Mouse (Mus musculus) midbrain, postnatal 0 days (tissue): Measurements from ENCODE around the gene Bglap2. TPM values are rescaled to one million over a fixed set of nuclear protein-coding genes. Genes with fewer than 3 reads are reported as not detected.

Source experiments
- ATAC-seq: fragments of 200-750 bp; cut with Nextera tagmentation; 2 replicates; pipeline ENCODE4 v1.8.0; 2017; ENCODE audit warnings: moderate number of reproducible peaks, mild to moderate bottlenecking, moderate TSS enrichment, moderate library complexity; ENCODE audit not compliant: low FRiP score
- DNase-seq: peaks from one replicate; pipeline ENCODE4 v3.0.0-alpha.2; 2015; ENCODE audit warnings: low spot score
- H3K27ac ChIP-seq: fragments of 300-500 bp; sonication (generic); 2 replicates; pipeline ENCODE4 v1.5.1; 2014; ENCODE audit warnings: low read depth, mild to moderate bottlenecking, low read length, mixed read lengths
- H3K27me3 ChIP-seq: fragments of 300-500 bp; sonication (generic); 2 replicates; pipeline ENCODE4 v1.6.1; 2014; ENCODE audit warnings: low read length, control low read depth, mixed read lengths; ENCODE audit not compliant: insufficient read depth
- H3K36me3 ChIP-seq: fragments of 300-500 bp; sonication (generic); 2 replicates; pipeline ENCODE4 v1.6.1; 2014; ENCODE audit warnings: low read length, control low read depth, mixed read lengths; ENCODE audit not compliant: insufficient read depth
- H3K4me1 ChIP-seq: fragments of 300-500 bp; sonication (generic); 2 replicates; pipeline ENCODE4 v1.6.1; 2014; ENCODE audit warnings: mild to moderate bottlenecking, control low read depth, antibody characterized with exemption, low read length, mixed read lengths; ENCODE audit not compliant: insufficient read depth
- H3K4me2 ChIP-seq: fragments of 300-500 bp; sonication (generic); 2 replicates; pipeline ENCODE4 v1.6.1; 2014; ENCODE audit warnings: low read depth, mild to moderate bottlenecking, low read length, mixed read lengths; ENCODE audit not compliant: poor library complexity, severe bottlenecking
- H3K4me3 ChIP-seq: fragments of 300-500 bp; sonication (generic); 2 replicates; pipeline ENCODE4 v1.5.1; 2014; ENCODE audit warnings: low read depth, mild to moderate bottlenecking, low read length, moderate library complexity
- H3K9ac ChIP-seq: fragments of 300-500 bp; sonication (generic); replicated peaks from 2 replicates; pipeline ENCODE4 v1.6.1; 2014; ENCODE audit warnings: mild to moderate bottlenecking, low read length, moderate library complexity, mixed read lengths; ENCODE audit not compliant: poor library complexity, severe bottlenecking
- H3K9me3 ChIP-seq: fragments of 300-500 bp; sonication (generic); 2 replicates; pipeline ENCODE4 v1.6.1; 2016; ENCODE audit warnings: low read length, control low read depth
- CTCF ChIP-seq: IDR thresholded peaks from 2 replicates; pipeline ENCODE4 v1.5.1; 2016; ENCODE audit warnings: antibody characterized with exemption, mild to moderate bottlenecking
- WGBS: fragments of 180-500 bp; shearing (Covaris S2); extraction: QIAGEN DNeasy Blood & Tissue Kit; methylation state at CpG from one replicate; pipeline ENCODE4 v1.1.7; 2014; 5-methylcytosine and 5-hydroxymethylcytosine counted together
- polyA plus RNA-seq: library from polyadenylated mRNA; unstranded; fragments of >200 nt; fragmentation: Nextera tagmentation; extraction: Ambion mirVana; gene quantifications from 2 replicates; pipeline ENCODE4 v1.2.1, GENCODE M21; 2015
- total RNA-seq: library from RNA; depleted of rRNA; stranded (reverse); fragments of >200 nt; gene quantifications from 2 replicates; pipeline ENCODE4 v1.2.3, GENCODE M21; 2014

Bglap2 gene
- total and polyA plus RNA-seq, 2 experiments from 2014 or later, result 0.51 TPM; not detected in 1

- Histone ChIP-seq H3K9me3 (no peaks in the 10 kb centered on the region), H3K9ac (no peak overlapping the region), H3K27me3 (no peaks in the 10 kb centered on the region), H3K4me3 (peak overlapping the region; percentile 52), H3K4me2 (peak overlapping the region; percentile 55), H3K27ac (peak overlapping the region; percentile 86), H3K36me3 (peaks cover 21% of the 10 kb centered on the region), H3K4me1 (no peaks in the 10 kb centered on the region)
- ATAC-seq (no peak), DNase-seq (no peak)
- 25% methylated on average over 7 of the region's 7 CpGs for WGBS
- TF ChIP-seq CTCF, result no peak
Measured at GRCm38 (mm10) chr3:88410645-88411031, 32.1 kb upstream of the Bglap2 start.

GRCm38 (mm10) chr3:88409741-88410644, 31.5 kb upstream of the Bglap2 start, which contains the start of gene Pmf1:
Gene Pmf1, minus strand, starts transcription at chr3:88410331.
- ATAC-seq, result peak; percentile 91
- H3K4me1 ChIP-seq, result no peaks in the 10 kb centered on the region
- H3K4me2 ChIP-seq, result peak within 1 kb of the TSS; percentile 55
- no peaks in the 10 kb centered on the region for H3K9me3 ChIP-seq
- WGBS, result under 1% methylated on average over 54 of the region's 54 CpGs
- no peaks in the 10 kb centered on the region for H3K27me3 ChIP-seq
- H3K4me3 ChIP-seq, result peak within 1 kb of the TSS; percentile 52
- H3K27ac ChIP-seq, result peak within 1 kb of the TSS; percentile 86
- TF ChIP-seq CTCF, result peak; percentile 2; the same call in 1 of the 2 replicates
- H3K9ac ChIP-seq, result peak within 1 kb of the TSS; percentile 75
- DNase-seq, result peak; percentile 89
- H3K36me3 ChIP-seq, result peaks cover 15% of the 10 kb centered on the region

- Histone ChIP-seq H3K27ac (no peak overlapping the region), H3K4me3 (no peak overlapping the region), H3K36me3 (peaks cover 15% of the 10 kb centered on the region), H3K9me3 (no peaks in the 10 kb centered on the region), H3K9ac (no peak overlapping the region), H3K4me1 (no peaks in the 10 kb centered on the region), H3K27me3 (no peaks in the 10 kb centered on the region), H3K4me2 (peak overlapping the region; percentile 55; the same call in 1 of the 2 replicates)
- ATAC-seq, result no peak
- TF ChIP-seq CTCF, result no peak
- no peak for DNase-seq
- 73% methylated on average over 5 of the region's 5 CpGs for WGBS
Measured at GRCm38 (mm10) chr3:88408953-88409352, 30.5 kb upstream of the Bglap2 start.

- Histone ChIP-seq H3K4me2 (no peak overlapping the region), H3K9ac (no peak overlapping the region), H3K4me3 (no peak overlapping the region), H3K36me3 (peaks cover 5% of the 10 kb centered on the region), H3K9me3 (no peaks in the 10 kb centered on the region), H3K4me1 (no peaks in the 10 kb centered on the region), H3K27me3 (no peaks in the 10 kb centered on the region), H3K27ac (no peak overlapping the region)
- WGBS, result 59% methylated on average over 7 of the region's 7 CpGs
- DNase-seq (no peak), ATAC-seq (no peak)
- TF ChIP-seq CTCF, result no peak
Measured at GRCm38 (mm10) chr3:88407529-88407928, 29.0 kb upstream of the Bglap2 start.

GRCm38 (mm10) chr3:88407090-88407489, 28.6 kb upstream of the Bglap2 start:
- Histone ChIP-seq H3K27me3 (no peaks in the 10 kb centered on the region), H3K27ac (no peak overlapping the region), H3K4me1 (no peaks in the 10 kb centered on the region), H3K4me2 (no peak overlapping the region), H3K9ac (no peak overlapping the region), H3K36me3 (peaks cover under 1% of the 10 kb centered on the region), H3K9me3 (no peaks in the 10 kb centered on the region), H3K4me3 (no peak overlapping the region)
- TF ChIP-seq CTCF, result peak; percentile 97
- ATAC-seq (no peak; the same call in 1 of the 2 replicates), DNase-seq (peak; percentile 93)
- WGBS, result 0% methylated on average over 2 of the region's 2 CpGs
